Mouse (Mus musculus) forebrain, embryonic 16.5 days (tissue): ENCODE data around the gene Tcf7l1. TPM values are rescaled to one million over a fixed set of nuclear protein-coding genes. Genes with fewer than 3 reads are reported as not detected.

Experiments
- ATAC-seq: fragments of 200-750 bp; cut with Nextera tagmentation; 2 replicates; pipeline ENCODE4 v1.8.0; 2017; ENCODE audit warnings: mild to moderate bottlenecking, moderate library complexity
- H3K27ac ChIP-seq: fragments of 300-500 bp; sonication (generic); 2 replicates; pipeline ENCODE4 v1.5.1; 2014; ENCODE audit warnings: low read length, control low read depth
- H3K27me3 ChIP-seq: fragments of 300-500 bp; sonication (generic); replicated peaks from 2 replicates; pipeline ENCODE4 v1.6.1; 2014; ENCODE audit warnings: low read length; ENCODE audit not compliant: control insufficient read depth, insufficient read depth
- H3K36me3 ChIP-seq: fragments of 300-500 bp; sonication (generic); 2 replicates; pipeline ENCODE4 v1.6.1; 2014; ENCODE audit not compliant: control insufficient read depth, insufficient read depth
- H3K4me1 ChIP-seq: fragments of 300-500 bp; sonication (generic); replicated peaks from 2 replicates; pipeline ENCODE4 v1.6.1; 2014; ENCODE audit warnings: low read length; ENCODE audit not compliant: control insufficient read depth, insufficient read depth
- H3K4me2 ChIP-seq: fragments of 300-500 bp; sonication (generic); 2 replicates; pipeline ENCODE4 v1.6.1; 2014; ENCODE audit warnings: mild to moderate bottlenecking, low read length, control low read depth
- H3K4me3 ChIP-seq: fragments of 300-500 bp; sonication (generic); replicated peaks from 2 replicates; pipeline ENCODE4 v1.5.1; 2014; ENCODE audit warnings: mild to moderate bottlenecking, low read length, control low read depth
- H3K9ac ChIP-seq: fragments of 300-500 bp; sonication (generic); replicated peaks from 2 replicates; pipeline ENCODE4 v1.6.1; 2014; ENCODE audit warnings: low read depth, low read length, control low read depth
- H3K9me3 ChIP-seq: fragments of 300-500 bp; sonication (generic); 2 replicates; pipeline ENCODE4 v1.6.1; 2016; ENCODE audit warnings: low read length; ENCODE audit not compliant: control insufficient read depth
- WGBS: fragments of 180-500 bp; shearing (Covaris S2); extraction: QIAGEN DNeasy Blood & Tissue Kit; methylation state at CpG from one replicate; pipeline ENCODE4 v1.1.7; 2014; 5-methylcytosine and 5-hydroxymethylcytosine counted together
- polyA plus RNA-seq: library from polyadenylated mRNA; unstranded; fragments of >200 nt; fragmentation: Nextera tagmentation; extraction: Ambion mirVana; gene quantifications from 2 replicates; pipeline ENCODE4 v1.2.1, GENCODE M21; 2015

Gene Tcf7l1
- polyA plus RNA-seq, 1 experiment from 2014 or later, result 4.8 TPM

GRCm38 (mm10) chr6:72684260-72684805 is 104.7 kb downstream of the Tcf7l1 start:
- H3K27me3 ChIP-seq, result no peaks in the 10 kb centered on the region
- 0 out of 2 replicates have a peak, but pooled peaks cover 7% of the 10 kb centered on the region for H3K4me1 ChIP-seq
- no peak overlapping the region for H3K9ac ChIP-seq
- H3K9me3 ChIP-seq, result no peaks in the 10 kb centered on the region
- H3K36me3 ChIP-seq, result no peaks in the 10 kb centered on the region
- no peak overlapping the region for H3K4me3 ChIP-seq
- no peak overlapping the region for H3K27ac ChIP-seq
- no peak for ATAC-seq
- no peak overlapping the region for H3K4me2 ChIP-seq
- WGBS, result 82% methylated on average over 4 of the region's 4 CpGs

DNA sequence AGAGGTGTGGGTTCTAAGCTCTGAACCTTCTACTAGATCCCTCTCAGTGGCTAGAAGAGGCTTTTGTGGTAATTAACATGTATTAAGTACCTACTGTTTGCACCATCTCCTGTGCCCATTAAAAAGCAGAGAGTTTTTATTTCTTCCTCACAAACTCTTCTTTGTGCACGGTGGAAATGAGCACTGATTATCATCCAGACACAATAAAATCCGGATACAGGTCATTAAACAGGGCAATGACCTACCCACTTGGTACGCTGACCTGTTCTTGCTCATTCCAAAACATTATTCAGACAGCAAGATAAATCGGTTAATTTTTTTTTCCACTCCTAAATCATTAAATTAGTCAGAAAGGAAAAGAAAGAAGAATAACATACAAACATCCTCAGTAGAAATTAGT is 106.8 kb downstream of the Tcf7l1 start:
- H3K27me3 ChIP-seq, result no peaks in the 10 kb centered on the region
- H3K4me2 ChIP-seq, result no peak overlapping the region
- WGBS, result 39% methylated on average over 4 of the region's 4 CpGs
- H3K9me3 ChIP-seq, result no peaks in the 10 kb centered on the region
- no peak overlapping the region for H3K4me3 ChIP-seq
- no peak for ATAC-seq
- peaks cover 21% of the 10 kb centered on the region for H3K4me1 ChIP-seq
- no peaks in the 10 kb centered on the region for H3K36me3 ChIP-seq
- no peak overlapping the region for H3K9ac ChIP-seq
- no peak overlapping the region for H3K27ac ChIP-seq

- Histone ChIP-seq H3K9me3 (no peaks in the 10 kb centered on the region), H3K36me3 (no peaks in the 10 kb centered on the region), H3K4me2 (no peak overlapping the region), H3K27ac (no peak overlapping the region), H3K4me3 (no peak overlapping the region), H3K4me1 (peaks cover 25% of the 10 kb centered on the region), H3K27me3 (no peaks in the 10 kb centered on the region), H3K9ac (no peak overlapping the region)
- no peak for ATAC-seq
- WGBS, result 94% methylated on average over 9 of the region's 9 CpGs
These were observed 108.1 kb downstream of the Tcf7l1 start for GRCm38 (mm10) chr6:72680936-72681335.

- Histone ChIP-seq H3K4me1 (peaks cover 21% of the 10 kb centered on the region), H3K27me3 (no peaks in the 10 kb centered on the region), H3K36me3 (no peaks in the 10 kb centered on the region), H3K4me3 (no peak overlapping the region), H3K9me3 (no peaks in the 10 kb centered on the region), H3K27ac (no peak overlapping the region), H3K9ac (no peak overlapping the region), H3K4me2 (no peak overlapping the region)
- no peak for ATAC-seq
- WGBS, result 18% methylated on average over 9 of the region's 9 CpGs
These were observed 110.4 kb downstream of the Tcf7l1 start for GRCm38 (mm10) chr6:72678631-72679030.

DNA sequence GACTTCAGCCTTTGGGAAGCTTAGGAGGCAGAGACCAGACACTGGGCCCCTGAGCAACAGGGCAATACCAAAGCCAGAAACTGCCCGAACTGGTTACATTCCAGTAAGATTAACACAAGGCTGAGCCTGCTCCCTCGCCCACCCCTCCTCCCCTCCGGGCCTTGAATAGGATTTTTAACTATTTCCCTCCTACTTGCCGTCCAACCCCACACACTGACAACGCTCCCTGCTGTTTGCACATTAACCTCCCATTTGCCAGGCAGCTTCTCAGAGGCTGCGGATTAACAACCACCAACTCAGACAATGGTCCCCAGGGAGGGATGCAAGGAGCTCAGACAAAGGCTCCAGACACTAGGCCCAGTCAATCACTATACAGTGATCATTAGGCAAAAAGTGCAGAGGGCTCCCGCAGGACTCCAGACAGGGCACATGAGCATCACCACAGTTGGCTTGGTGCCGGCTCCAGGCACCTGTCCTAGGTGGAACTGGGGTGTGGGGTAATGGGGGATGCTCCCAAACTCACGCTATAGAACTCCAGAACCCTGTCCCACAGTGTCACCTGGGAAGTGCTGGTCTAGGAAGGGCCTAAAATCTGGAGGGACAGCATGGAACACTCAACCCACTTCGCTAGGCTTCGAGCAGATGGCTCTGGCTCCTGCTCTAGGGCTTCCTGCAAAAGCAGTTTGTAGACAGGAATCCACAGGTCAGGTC is 111.4 kb downstream of the Tcf7l1 start:
- H3K27ac ChIP-seq, result no peak overlapping the region
- no peaks in the 10 kb centered on the region for H3K9me3 ChIP-seq
- H3K9ac ChIP-seq, result peak overlapping the region; percentile 24; the same call in 1 of the 2 replicates
- H3K4me1 ChIP-seq, result peaks cover 18% of the 10 kb centered on the region
- peak overlapping the region; percentile 27 for H3K4me3 ChIP-seq
- peak overlapping the region; percentile 46 for H3K4me2 ChIP-seq
- no peaks in the 10 kb centered on the region for H3K27me3 ChIP-seq
- 7% methylated on average over 11 of the region's 11 CpGs for WGBS
- no peaks in the 10 kb centered on the region for H3K36me3 ChIP-seq
- peak; percentile 59 for ATAC-seq

DNA sequence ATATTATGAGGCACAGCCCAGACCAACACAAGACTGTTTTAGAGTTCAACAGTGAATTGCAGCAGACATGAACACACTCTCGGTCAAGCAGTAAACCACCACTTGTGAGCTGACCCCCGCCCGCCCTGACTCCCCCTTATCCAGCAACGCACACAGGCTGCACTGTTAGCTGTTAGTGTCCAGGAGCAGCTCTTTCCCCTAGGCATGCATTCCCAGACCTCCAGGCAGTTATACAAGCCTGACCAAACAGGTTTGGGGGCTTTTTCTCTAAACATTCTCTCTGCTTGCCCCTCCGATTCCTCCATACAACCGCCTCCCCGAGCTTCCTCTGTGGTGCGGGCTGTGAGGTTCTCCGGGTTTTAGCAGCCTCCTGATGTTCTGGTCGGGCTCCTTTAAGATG is 112.0 kb downstream of the Tcf7l1 start:
- H3K9ac ChIP-seq, result peak overlapping the region; percentile 24; the same call in 1 of the 2 replicates
- peak overlapping the region; percentile 27 for H3K4me3 ChIP-seq
- H3K36me3 ChIP-seq, result no peaks in the 10 kb centered on the region
- no peak overlapping the region for H3K27ac ChIP-seq
- ATAC-seq, result peak; percentile 32
- H3K4me2 ChIP-seq, result peak overlapping the region; percentile 46
- 11% methylated on average over 10 of the region's 10 CpGs for WGBS
- H3K9me3 ChIP-seq, result no peaks in the 10 kb centered on the region
- H3K27me3 ChIP-seq, result no peaks in the 10 kb centered on the region
- peaks cover 18% of the 10 kb centered on the region for H3K4me1 ChIP-seq

GRCm38 (mm10) chr6:72676376-72676775 is 112.7 kb downstream of the Tcf7l1 start:
- H3K27me3 ChIP-seq, result no peaks in the 10 kb centered on the region
- peaks cover 18% of the 10 kb centered on the region for H3K4me1 ChIP-seq
- WGBS, result 59% methylated on average over 2 of the region's 2 CpGs
- no peaks in the 10 kb centered on the region for H3K36me3 ChIP-seq
- no peak overlapping the region for H3K4me2 ChIP-seq
- no peak overlapping the region for H3K27ac ChIP-seq
- no peaks in the 10 kb centered on the region for H3K9me3 ChIP-seq
- H3K9ac ChIP-seq, result no peak overlapping the region
- no peak overlapping the region for H3K4me3 ChIP-seq
- ATAC-seq, result no peak

- Histone ChIP-seq H3K27ac (no peak overlapping the region), H3K4me1 (peaks cover 18% of the 10 kb centered on the region), H3K36me3 (no peaks in the 10 kb centered on the region), H3K27me3 (no peaks in the 10 kb centered on the region), H3K9ac (no peak overlapping the region), H3K9me3 (no peaks in the 10 kb centered on the region), H3K4me3 (no peak overlapping the region), H3K4me2 (no peak overlapping the region)
- ATAC-seq, result no peak
These were observed 115.3 kb downstream of the Tcf7l1 start for GRCm38 (mm10) chr6:72673751-72674150.

DNA sequence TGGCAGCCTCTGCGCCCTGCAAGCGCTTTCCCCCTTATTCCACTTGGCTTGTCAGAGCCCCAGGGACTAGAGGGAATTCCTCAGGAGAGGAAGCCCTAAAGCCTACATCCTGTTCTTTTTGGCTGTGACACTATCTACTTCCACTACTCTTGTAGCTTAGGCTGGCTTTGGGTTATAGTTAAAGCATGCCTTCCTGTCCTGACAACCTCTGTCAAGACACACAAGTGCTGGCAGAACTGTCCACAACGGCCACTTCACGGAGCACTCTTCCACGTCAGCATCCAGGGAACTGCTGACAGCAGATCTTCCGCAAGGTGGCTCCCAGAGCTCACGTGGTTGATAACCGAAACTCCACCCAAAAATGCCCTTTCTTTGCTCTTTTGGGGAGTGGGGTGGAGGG is 117.9 kb downstream of the Tcf7l1 start:
- H3K27ac ChIP-seq, result no peak overlapping the region
- H3K4me3 ChIP-seq, result no peak overlapping the region
- no peaks in the 10 kb centered on the region for H3K36me3 ChIP-seq
- no peak overlapping the region for H3K9ac ChIP-seq
- no peak for ATAC-seq
- no peaks in the 10 kb centered on the region for H3K9me3 ChIP-seq
- no peaks in the 10 kb centered on the region for H3K27me3 ChIP-seq
- no peak overlapping the region for H3K4me2 ChIP-seq
- 70% methylated on average over 8 of the region's 8 CpGs for WGBS
- no peaks in the 10 kb centered on the region; the same call in none of the 2 replicates for H3K4me1 ChIP-seq
